Mouse (Mus musculus) hematopoietic stem cell, adult 5-6 weeks (primary cell): Measurements from ENCODE around the gene Nr3c2. TPM values are rescaled to one million over a fixed set of nuclear protein-coding genes. Genes with fewer than 3 reads are reported as not detected.

Experiments
- ATAC-seq, 2 experiments: fragments of 125-278 bp in 1 of 2; replicated peaks in 1 of 2; 2 replicates each; pipeline ENCODE4 v1.8.0; 2016 to 2017; ENCODE audit warnings: inconsistent platforms in 2 of 2, mild to moderate bottlenecking in 2 of 2, moderate number of reproducible peaks in 2 of 2, low read depth in 1 of 2, moderate TSS enrichment in 1 of 2; ENCODE audit not compliant: low FRiP score in 2 of 2, poor library complexity in 2 of 2, severe bottlenecking in 2 of 2, insufficient read depth in 1 of 2, low TSS enrichment in 1 of 2
- total RNA-seq: library from RNA; stranded (forward); fragments of 172-1452, 232-1000 nt; gene quantifications from 2 replicates; pipeline ENCODE4 v1.2.3, GENCODE M21; 2017

Nr3c2 gene
- total RNA-seq, 1 experiment from 2014 or later, result 2.5 TPM

- ATAC-seq, result no peak
These were observed 395.4 kb downstream of the Nr3c2 start for GRCm38 (mm10) chr8:77294599-77294998.
